Mouse (Mus musculus): ENCODE data around the gene Gse1.

DNA sequence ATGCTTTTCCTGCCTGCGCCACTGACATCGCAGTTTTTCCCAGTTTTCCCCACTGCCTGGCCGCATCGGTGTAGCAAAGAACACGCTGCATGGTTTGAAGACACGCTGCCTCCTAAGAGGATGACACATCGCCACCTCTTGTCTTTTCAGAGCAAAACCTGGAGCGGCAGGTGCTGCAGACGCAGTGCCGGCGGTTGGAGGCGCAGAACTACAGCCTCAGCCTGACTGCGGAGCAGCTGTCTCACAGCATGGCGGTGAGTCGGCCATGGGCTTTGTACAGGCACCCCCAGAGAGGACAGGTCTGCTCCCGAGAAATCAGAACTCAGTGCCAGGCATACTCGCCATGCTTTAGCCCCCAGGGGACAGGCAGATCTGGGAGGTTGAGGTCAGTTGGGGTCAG lies 349.6 kb downstream of the Gse1 start:
- no peak for TF ChIP-seq CTCF (IDR thresholded peaks at IDR 0.05; ENCODE audit: control insufficient read depth, insufficient read depth, low read length)
- TF ChIP-seq POLR2A (IDR thresholded peaks at IDR 0.05; ENCODE audit: borderline replicate concordance, control insufficient read depth, low read depth, low read length): no peak
